Mouse (Mus musculus) stomach, embryonic 16.5 days (tissue): ENCODE measurements at regions not wholly inside any gene's neighbourhood (a gene's known extent, or its start where the extent isn't known, plus 50 kb on each side); places are given as distances from the start of the nearest gene placed in this dataset.

Experiments used
- ATAC-seq: fragments of 200-750 bp; cut with Nextera tagmentation; 2 replicates; pipeline ENCODE4 v1.8.0; 2017; ENCODE audit warnings: moderate number of reproducible peaks, moderate TSS enrichment; ENCODE audit not compliant: insufficient read depth, low FRiP score
- H3K27ac ChIP-seq: fragments of 300-500 bp; sonication (generic); 2 replicates; pipeline ENCODE4 v1.5.1; 2014; ENCODE audit warnings: low read length
- H3K27me3 ChIP-seq: fragments of 300-500 bp; sonication (generic); 2 replicates; pipeline ENCODE4 v1.6.1; 2014; ENCODE audit warnings: low read length, control low read depth, mixed read lengths; ENCODE audit not compliant: control insufficient read depth, insufficient read depth
- H3K36me3 ChIP-seq: fragments of 300-500 bp; sonication (generic); 2 replicates; pipeline ENCODE4 v1.6.1; 2014; ENCODE audit warnings: low read length; ENCODE audit not compliant: control insufficient read depth, insufficient read depth
- H3K4me1 ChIP-seq: fragments of 300-500 bp; sonication (generic); 2 replicates; pipeline ENCODE4 v1.6.1; 2014; ENCODE audit warnings: low read length, control low read depth, mixed read lengths; ENCODE audit not compliant: control insufficient read depth, insufficient read depth
- H3K4me2 ChIP-seq: fragments of 300-500 bp; sonication (generic); 2 replicates; pipeline ENCODE4 v1.6.1; 2014; ENCODE audit warnings: low read depth, low read length, mixed read lengths
- H3K4me3 ChIP-seq: fragments of 300-500 bp; sonication (generic); replicated peaks from 2 replicates; pipeline ENCODE4 v1.5.1; 2014; ENCODE audit warnings: mild to moderate bottlenecking, low read length
- H3K9ac ChIP-seq: fragments of 300-500 bp; sonication (generic); 2 replicates; pipeline ENCODE4 v1.6.1; 2014; ENCODE audit warnings: low read length
- H3K9me3 ChIP-seq: fragments of 300-500 bp; sonication (generic); replicated peaks from 2 replicates; pipeline ENCODE4 v1.6.1; 2016; ENCODE audit warnings: low read length, control low read depth; ENCODE audit not compliant: control insufficient read depth
- whole genome bisulfite sequencing: fragments of 180-500 bp; shearing (Covaris S2); extraction: QIAGEN DNeasy Blood & Tissue Kit; methylation state at CpG from one replicate; pipeline ENCODE4 v1.1.7; 2014; 5-methylcytosine and 5-hydroxymethylcytosine counted together

GRCm38 (mm10) chr9:98703331-98703730, 101.9 kb upstream of the Mrps22 start:
- Histone ChIP-seq H3K9ac (no peak overlapping the region), H3K4me1 (peaks cover 8% of the 10 kb centered on the region; the same call in 1 of the 2 replicates), H3K4me3 (no peak overlapping the region), H3K27me3 (no peaks in the 10 kb centered on the region), H3K27ac (no peak overlapping the region), H3K4me2 (no peak overlapping the region), H3K36me3 (no peaks in the 10 kb centered on the region), H3K9me3 (no peaks in the 10 kb centered on the region)
- 72% methylated on average over 9 of the region's 9 CpGs for WGBS
- no peak for ATAC-seq

GRCm38 (mm10) chr9:98700571-98700970, 99.1 kb upstream of the Mrps22 start:
- no peak overlapping the region for H3K4me2 ChIP-seq
- ATAC-seq, result no peak
- WGBS, result 89% methylated on average over 5 of the region's 5 CpGs

GRCm38 (mm10) chr9:98697155-98697554, 95.7 kb upstream of the Mrps22 start:
- no peaks in the 10 kb centered on the region for H3K9me3 ChIP-seq
- H3K4me3 ChIP-seq, result no peak overlapping the region
- no peak overlapping the region for H3K27ac ChIP-seq
- no peaks in the 10 kb centered on the region for H3K4me1 ChIP-seq
- H3K4me2 ChIP-seq, result no peak overlapping the region
- 38% methylated on average over 7 of the region's 7 CpGs for WGBS
- H3K36me3 ChIP-seq, result no peaks in the 10 kb centered on the region
- no peak for ATAC-seq
- H3K9ac ChIP-seq, result no peak overlapping the region
- no peaks in the 10 kb centered on the region for H3K27me3 ChIP-seq

More at GRCm38 (mm10) chr9:98700571-98700970, 99.1 kb upstream of the Mrps22 start:
- no peak overlapping the region for H3K27ac ChIP-seq
- H3K4me3 ChIP-seq, result no peak overlapping the region
- H3K36me3 ChIP-seq, result no peaks in the 10 kb centered on the region
- no peaks in the 10 kb centered on the region for H3K27me3 ChIP-seq
- H3K9me3 ChIP-seq, result no peaks in the 10 kb centered on the region
- no peak overlapping the region for H3K9ac ChIP-seq
- H3K4me1 ChIP-seq, result peaks cover 8% of the 10 kb centered on the region; the same call in 1 of the 2 replicates

- Histone ChIP-seq H3K27me3 (no peaks in the 10 kb centered on the region), H3K9ac (no peak overlapping the region), H3K9me3 (no peaks in the 10 kb centered on the region), H3K4me3 (no peak overlapping the region), H3K27ac (no peak overlapping the region), H3K4me2 (no peak overlapping the region), H3K36me3 (no peaks in the 10 kb centered on the region), H3K4me1 (no peaks in the 10 kb centered on the region)
- 76% methylated on average over 10 of the region's 10 CpGs for WGBS
- ATAC-seq, result no peak
These were observed 93.6 kb upstream of the Mrps22 start for GRCm38 (mm10) chr9:98695035-98695434.

GRCm38 (mm10) chr9:98690839-98691516, 89.5 kb upstream of the Mrps22 start:
- Histone ChIP-seq H3K36me3 (no peaks in the 10 kb centered on the region), H3K27me3 (no peaks in the 10 kb centered on the region), H3K4me3 (no peak overlapping the region), H3K27ac (no peak overlapping the region), H3K4me1 (no peaks in the 10 kb centered on the region), H3K9ac (no peak overlapping the region), H3K4me2 (no peak overlapping the region), H3K9me3 (no peaks in the 10 kb centered on the region)
- 65% methylated on average over 14 of the region's 14 CpGs for WGBS
- ATAC-seq, result no peak

- Histone ChIP-seq H3K36me3 (no peaks in the 10 kb centered on the region), H3K27ac (no peak overlapping the region), H3K27me3 (no peaks in the 10 kb centered on the region), H3K4me2 (no peak overlapping the region), H3K9ac (no peak overlapping the region), H3K9me3 (no peaks in the 10 kb centered on the region), H3K4me1 (no peaks in the 10 kb centered on the region), H3K4me3 (no peak overlapping the region)
- no peak for ATAC-seq
- 71% methylated on average over 7 of the region's 7 CpGs for WGBS
These were observed 84.1 kb upstream of the Mrps22 start for GRCm38 (mm10) chr9:98685548-98685947.

- Histone ChIP-seq H3K9me3 (no peaks in the 10 kb centered on the region), H3K27me3 (no peaks in the 10 kb centered on the region), H3K36me3 (no peaks in the 10 kb centered on the region), H3K27ac (no peak overlapping the region), H3K4me3 (no peak overlapping the region), H3K9ac (no peak overlapping the region), H3K4me1 (no peaks in the 10 kb centered on the region), H3K4me2 (no peak overlapping the region)
- 94% methylated on average over 6 of the region's 6 CpGs for WGBS
- no peak for ATAC-seq
These were observed 82.9 kb upstream of the Mrps22 start for GRCm38 (mm10) chr9:98684336-98684735.

GRCm38 (mm10) chr9:98675612-98676011, 74.2 kb upstream of the Mrps22 start:
- Histone ChIP-seq H3K27me3 (no peaks in the 10 kb centered on the region), H3K9ac (no peak overlapping the region), H3K9me3 (no peaks in the 10 kb centered on the region), H3K36me3 (no peaks in the 10 kb centered on the region), H3K4me1 (no peaks in the 10 kb centered on the region), H3K4me2 (no peak overlapping the region), H3K4me3 (no peak overlapping the region), H3K27ac (no peak overlapping the region)
- ATAC-seq, result no peak
- 69% methylated on average over 7 of the region's 7 CpGs for WGBS

- no peaks in the 10 kb centered on the region for H3K36me3 ChIP-seq
- H3K4me2 ChIP-seq, result no peak overlapping the region
- H3K4me3 ChIP-seq, result no peak overlapping the region
- H3K4me1 ChIP-seq, result no peaks in the 10 kb centered on the region
- H3K27me3 ChIP-seq, result no peaks in the 10 kb centered on the region
- no peak for ATAC-seq
- H3K9me3 ChIP-seq, result no peaks in the 10 kb centered on the region
- WGBS, result 79% methylated on average over 13 of the region's 13 CpGs
- H3K27ac ChIP-seq, result no peak overlapping the region
- no peak overlapping the region for H3K9ac ChIP-seq
These were observed 72.1 kb upstream of the Mrps22 start for GRCm38 (mm10) chr9:98673461-98674114.
